Mouse (Mus musculus) hindbrain, embryonic 15.5 days (tissue): ENCODE data around the gene Zfhx3. TPM values are rescaled to one million over a fixed set of nuclear protein-coding genes. Genes with fewer than 3 reads are reported as not detected.

Experiments used
- ATAC-seq: fragments of 200-750 bp; cut with Nextera tagmentation; 2 replicates; pipeline ENCODE4 v1.8.0; 2017; ENCODE audit warnings: low read depth, moderate number of reproducible peaks, moderate TSS enrichment; ENCODE audit not compliant: low FRiP score
- H3K27ac ChIP-seq: fragments of 300-500 bp; sonication (generic); replicated peaks from 2 replicates; pipeline ENCODE4 v1.5.1; 2015; ENCODE audit warnings: mild to moderate bottlenecking, inconsistent platforms
- H3K27me3 ChIP-seq: fragments of 300-500 bp; sonication (generic); 2 replicates; pipeline ENCODE4 v1.6.1; 2015; ENCODE audit warnings: control low read depth, inconsistent platforms
- H3K36me3 ChIP-seq: fragments of 300-500 bp; sonication (generic); 2 replicates; pipeline ENCODE4 v1.6.1; 2015; ENCODE audit warnings: control low read depth, inconsistent platforms
- H3K4me1 ChIP-seq: fragments of 300-500 bp; sonication (generic); replicated peaks from 2 replicates; pipeline ENCODE4 v1.6.1; 2015; ENCODE audit warnings: control low read depth, inconsistent platforms
- H3K4me2 ChIP-seq: fragments of 300-500 bp; sonication (generic); 2 replicates; pipeline ENCODE4 v1.6.1; 2015; ENCODE audit warnings: moderate library complexity, mild to moderate bottlenecking, inconsistent platforms
- H3K4me3 ChIP-seq: fragments of 300-500 bp; sonication (generic); 2 replicates; pipeline ENCODE4 v1.5.1; 2015; ENCODE audit warnings: mild to moderate bottlenecking, inconsistent platforms
- H3K9ac ChIP-seq: fragments of 300-500 bp; sonication (generic); 2 replicates; pipeline ENCODE4 v1.6.1; 2015; ENCODE audit warnings: inconsistent platforms
- H3K9me3 ChIP-seq: fragments of 300-500 bp; sonication (generic); 2 replicates; pipeline ENCODE4 v1.6.1; 2016; ENCODE audit warnings: control low read depth, inconsistent platforms
- WGBS: fragments of 180-500 bp; shearing (Covaris S2); methylation state at CpG from one replicate; pipeline ENCODE4 v1.1.7; 2015; 5-methylcytosine and 5-hydroxymethylcytosine counted together
- polyA plus RNA-seq: library from polyadenylated mRNA; unstranded; fragments of >200 nt; fragmentation: Nextera tagmentation; extraction: Ambion mirVana; gene quantifications from 2 replicates; pipeline ENCODE4 v1.2.1, GENCODE M21; 2015

Zfhx3 gene
- polyA plus RNA-seq, 1 experiment from 2014 or later, result 23.5 TPM

DNA sequence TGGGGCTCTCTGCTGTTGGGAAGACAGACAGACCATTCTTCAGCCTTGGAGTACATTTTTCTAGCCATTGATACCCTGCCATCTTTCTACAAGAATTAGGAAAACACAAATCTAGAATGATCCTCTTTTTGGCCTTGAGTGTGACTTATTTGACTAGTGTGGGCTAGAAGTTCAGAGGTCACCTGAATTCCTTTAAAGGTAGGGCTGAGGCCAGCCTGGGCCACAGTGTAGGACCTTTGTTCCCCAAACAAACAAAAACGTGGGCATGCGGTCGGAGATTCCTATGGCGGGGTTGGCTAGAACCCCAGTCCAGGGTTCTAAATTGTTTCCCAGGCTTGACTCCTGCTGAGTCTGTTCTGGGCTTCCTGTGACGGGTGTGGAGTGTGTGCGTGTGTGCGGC lies 970.6 kb downstream of the Zfhx3 start:
- WGBS, result 77% methylated on average over 7 of the region's 7 CpGs
- Histone ChIP-seq H3K36me3 (0 out of 2 replicates have a peak, but pooled peaks cover 2% of the 10 kb centered on the region), H3K27me3 (no peaks in the 10 kb centered on the region), H3K27ac (no peak overlapping the region), H3K4me3 (no peak overlapping the region), H3K4me1 (peaks cover 30% of the 10 kb centered on the region), H3K9ac (no peak overlapping the region), H3K9me3 (no peaks in the 10 kb centered on the region), H3K4me2 (no peak overlapping the region)
- ATAC-seq, result no peak

DNA sequence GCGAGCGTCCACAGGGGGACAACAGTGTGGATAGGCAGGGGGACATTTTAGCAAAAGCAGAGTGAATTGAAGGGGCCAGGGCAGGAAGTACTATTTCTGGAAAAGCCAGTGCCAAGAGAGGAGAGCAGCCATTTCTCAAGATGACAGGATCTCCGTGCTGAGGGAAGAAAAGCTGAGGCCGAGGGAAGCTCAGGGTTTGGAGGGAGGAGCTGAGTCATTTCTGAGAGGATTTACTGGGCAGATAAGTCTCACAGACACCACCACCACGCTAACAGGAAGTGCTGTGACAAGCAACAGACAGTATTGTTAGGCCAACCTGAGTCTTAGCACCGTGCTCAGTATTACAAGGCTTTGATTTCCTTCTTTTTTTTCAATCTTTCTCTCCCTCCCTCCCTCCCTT lies 973.0 kb downstream of the Zfhx3 start:
- 37% methylated on average over 6 of the region's 6 CpGs for WGBS
- no peak overlapping the region for H3K4me3 ChIP-seq
- peaks cover 15% of the 10 kb centered on the region; the same call in 1 of the 2 replicates for H3K4me1 ChIP-seq
- ATAC-seq, result no peak
- no peak overlapping the region for H3K27ac ChIP-seq
- 0 out of 2 replicates have a peak, but pooled peaks cover 2% of the 10 kb centered on the region for H3K36me3 ChIP-seq
- no peak overlapping the region for H3K9ac ChIP-seq
- H3K27me3 ChIP-seq, result no peaks in the 10 kb centered on the region
- no peaks in the 10 kb centered on the region for H3K9me3 ChIP-seq
- no peak overlapping the region for H3K4me2 ChIP-seq

DNA sequence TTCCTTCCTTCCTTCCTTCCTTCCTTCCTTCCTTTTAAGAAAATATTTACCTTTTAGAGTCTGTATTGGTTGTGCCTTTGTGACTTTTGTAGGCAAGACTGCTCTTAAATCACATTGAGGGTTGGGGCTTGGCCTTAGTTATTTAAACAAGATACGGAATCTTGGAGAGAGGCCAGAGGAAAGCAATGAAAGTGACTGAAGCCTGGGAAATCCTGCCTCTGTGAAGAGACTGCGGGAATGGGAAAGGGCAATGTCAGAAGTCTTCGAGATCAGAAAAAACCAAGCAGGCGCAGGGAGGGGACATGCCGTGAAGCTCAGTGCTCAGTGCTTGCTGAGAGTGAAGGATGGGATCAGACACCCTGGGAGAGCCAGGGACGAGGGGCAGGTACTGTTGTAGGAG lies 973.4 kb downstream of the Zfhx3 start:
- peaks cover 15% of the 10 kb centered on the region; the same call in 1 of the 2 replicates for H3K4me1 ChIP-seq
- H3K27me3 ChIP-seq, result no peaks in the 10 kb centered on the region
- H3K4me3 ChIP-seq, result no peak overlapping the region
- ATAC-seq, result no peak
- no peaks in the 10 kb centered on the region for H3K9me3 ChIP-seq
- H3K36me3 ChIP-seq, result 0 out of 2 replicates have a peak, but pooled peaks cover 2% of the 10 kb centered on the region
- 56% methylated on average over 6 of the region's 6 CpGs for WGBS
- H3K27ac ChIP-seq, result no peak overlapping the region
- H3K4me2 ChIP-seq, result no peak overlapping the region
- H3K9ac ChIP-seq, result no peak overlapping the region

DNA sequence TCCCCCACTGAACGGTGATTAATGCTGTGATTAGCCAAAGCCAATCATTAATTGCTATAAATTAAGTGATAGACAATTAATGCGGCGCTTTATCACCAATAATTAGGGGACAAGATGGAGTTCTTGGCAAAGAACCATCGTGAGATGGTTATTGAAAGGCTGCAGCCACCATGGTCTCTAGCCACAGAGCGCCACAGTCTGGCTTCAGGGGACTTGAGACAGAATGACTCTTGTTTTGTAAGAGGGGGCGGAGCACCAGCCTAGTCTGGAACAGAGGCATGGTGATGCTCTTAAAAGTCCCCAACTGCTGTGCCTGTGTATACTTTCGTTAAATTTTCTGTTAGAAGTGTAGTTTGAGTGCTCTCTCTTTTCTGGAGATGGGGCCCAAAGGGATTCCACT lies 977.7 kb downstream of the Zfhx3 start:
- Histone ChIP-seq H3K4me3 (no peak overlapping the region), H3K4me2 (no peak overlapping the region), H3K27ac (no peak overlapping the region), H3K36me3 (0 out of 2 replicates have a peak, but pooled peaks cover 2% of the 10 kb centered on the region), H3K9me3 (no peaks in the 10 kb centered on the region), H3K9ac (no peak overlapping the region), H3K4me1 (peaks cover 8% of the 10 kb centered on the region; the same call in 1 of the 2 replicates), H3K27me3 (no peaks in the 10 kb centered on the region)
- no peak for ATAC-seq
- 74% methylated on average over 7 of the region's 7 CpGs for WGBS

DNA sequence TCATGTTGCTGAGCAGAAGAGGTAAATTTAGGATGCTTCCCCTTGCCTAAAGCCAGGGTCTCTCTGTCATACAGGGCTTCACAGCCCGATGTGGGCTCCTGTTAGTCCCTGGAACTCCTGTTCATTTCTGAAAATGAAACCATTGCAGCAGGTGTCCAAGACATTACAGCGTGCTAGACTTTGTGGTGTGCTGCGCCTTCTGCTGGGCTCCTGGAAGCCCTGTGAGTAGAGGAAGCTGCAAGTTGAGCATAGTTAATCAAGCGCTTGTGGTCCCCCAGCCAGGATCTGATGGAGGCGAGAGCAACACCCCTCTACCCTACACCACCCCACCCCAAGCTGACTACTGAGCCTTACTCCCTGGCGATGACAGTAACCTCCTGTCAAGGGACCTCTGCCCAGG lies 980.7 kb downstream of the Zfhx3 start:
- 90% methylated on average over 6 of the region's 6 CpGs for WGBS
- no peaks in the 10 kb centered on the region for H3K36me3 ChIP-seq
- no peak for ATAC-seq
- H3K4me1 ChIP-seq, result 0 out of 2 replicates have a peak, but pooled peaks cover 4% of the 10 kb centered on the region
- no peaks in the 10 kb centered on the region for H3K27me3 ChIP-seq
- H3K4me3 ChIP-seq, result no peak overlapping the region
- no peak overlapping the region for H3K27ac ChIP-seq
- H3K9me3 ChIP-seq, result no peaks in the 10 kb centered on the region
- no peak overlapping the region for H3K9ac ChIP-seq
- H3K4me2 ChIP-seq, result no peak overlapping the region

DNA sequence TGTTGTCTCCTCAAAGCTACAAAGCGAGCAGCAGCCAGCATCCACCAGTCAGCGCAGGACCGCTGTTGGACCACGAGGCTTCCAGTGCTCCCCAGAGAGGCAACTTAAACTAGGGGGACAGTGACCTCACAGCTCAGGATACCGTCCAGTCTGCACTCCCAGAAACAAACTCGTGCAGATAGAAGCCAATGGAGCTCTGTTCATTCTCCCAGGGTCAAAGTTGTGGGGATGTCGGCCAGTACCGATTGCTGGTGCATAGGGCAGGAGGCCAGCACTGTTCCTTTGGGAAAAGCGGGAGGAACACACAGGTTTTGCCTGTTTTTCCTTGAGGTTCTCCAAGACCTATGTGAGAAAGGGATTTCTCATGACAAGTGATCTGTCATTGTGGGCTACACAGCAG lies 982.1 kb downstream of the Zfhx3 start:
- Histone ChIP-seq H3K36me3 (no peaks in the 10 kb centered on the region), H3K4me2 (no peak overlapping the region), H3K9ac (no peak overlapping the region), H3K4me3 (no peak overlapping the region), H3K9me3 (no peaks in the 10 kb centered on the region), H3K27ac (no peak overlapping the region), H3K4me1 (0 out of 2 replicates have a peak, but pooled peaks cover 4% of the 10 kb centered on the region), H3K27me3 (no peaks in the 10 kb centered on the region)
- ATAC-seq, result no peak
- WGBS, result 84% methylated on average over 9 of the region's 9 CpGs

DNA sequence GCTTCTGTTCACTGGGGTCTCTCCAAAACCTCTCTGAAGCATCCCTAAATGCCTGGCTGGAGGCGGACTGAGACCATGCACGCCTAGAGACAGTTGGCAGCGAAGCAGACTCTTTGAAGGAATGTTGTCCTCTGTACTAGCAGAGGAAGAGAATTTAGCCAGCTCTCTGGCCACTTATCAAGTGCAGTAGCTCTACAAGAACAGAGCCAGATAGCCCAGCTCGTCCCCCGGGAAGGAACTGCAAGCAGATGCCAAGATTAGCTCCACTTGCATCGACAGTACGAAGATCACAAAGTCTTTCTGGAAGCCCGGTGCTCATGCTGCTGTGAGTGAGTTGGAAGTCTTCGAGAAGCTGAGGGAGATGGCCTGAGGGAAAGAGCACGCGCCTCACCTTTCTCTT lies 983.7 kb downstream of the Zfhx3 start:
- H3K4me1 ChIP-seq, result 0 out of 2 replicates have a peak, but pooled peaks cover 4% of the 10 kb centered on the region
- H3K4me3 ChIP-seq, result no peak overlapping the region
- no peak for ATAC-seq
- H3K9ac ChIP-seq, result no peak overlapping the region
- no peaks in the 10 kb centered on the region for H3K9me3 ChIP-seq
- H3K27ac ChIP-seq, result 0 out of 2 replicates have a peak overlapping the region, but pooled peaks have one; percentile 22
- H3K27me3 ChIP-seq, result no peaks in the 10 kb centered on the region
- 79% methylated on average over 11 of the region's 11 CpGs for WGBS
- no peak overlapping the region for H3K4me2 ChIP-seq
- no peaks in the 10 kb centered on the region for H3K36me3 ChIP-seq

DNA sequence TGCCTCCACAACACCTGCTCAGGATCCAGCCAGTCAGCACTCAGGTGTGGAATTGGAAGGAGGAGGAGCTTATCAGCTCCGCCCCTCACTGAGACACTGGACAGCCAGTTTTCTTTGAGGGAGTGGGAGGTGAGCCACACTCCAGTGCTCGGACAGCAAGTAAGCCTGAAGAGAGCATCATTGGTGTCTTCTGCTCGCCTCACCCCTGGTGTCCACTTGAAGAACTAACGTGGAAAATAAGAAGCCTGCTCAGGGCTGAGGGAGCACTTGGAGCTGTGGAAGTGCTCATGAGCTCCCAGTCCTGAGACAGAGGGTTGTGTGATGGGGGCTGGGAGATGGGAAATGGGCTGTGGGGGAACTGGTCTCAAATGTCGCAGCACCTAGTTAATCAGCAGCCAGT lies 988.2 kb downstream of the Zfhx3 start:
- Histone ChIP-seq H3K36me3 (0 out of 2 replicates have a peak, but pooled peaks cover 2% of the 10 kb centered on the region), H3K27ac (no peak overlapping the region), H3K27me3 (no peaks in the 10 kb centered on the region), H3K4me3 (no peak overlapping the region), H3K4me1 (peaks cover 10% of the 10 kb centered on the region), H3K4me2 (no peak overlapping the region), H3K9ac (no peak overlapping the region), H3K9me3 (no peaks in the 10 kb centered on the region)
- 70% methylated on average over 5 of the region's 5 CpGs for WGBS
- ATAC-seq, result no peak

DNA sequence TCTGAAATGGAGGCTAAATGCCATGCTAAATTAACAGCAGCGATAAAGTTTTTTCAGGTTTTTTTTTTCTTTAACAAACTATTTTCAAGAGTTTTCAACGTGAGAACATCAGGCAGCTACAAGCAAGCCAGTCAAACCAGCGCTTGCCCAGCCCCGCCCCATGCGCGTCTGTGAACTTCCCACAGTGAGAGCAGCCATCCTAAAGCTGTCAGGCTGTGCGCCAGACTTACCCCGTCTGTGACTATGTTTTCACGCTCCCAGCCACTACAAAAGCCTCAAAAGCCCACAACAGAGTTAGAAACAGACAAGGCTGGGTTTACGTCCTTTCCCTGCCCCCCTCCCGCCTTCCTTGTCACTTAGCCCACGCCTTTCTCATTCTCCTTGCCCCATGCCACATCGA lies 989.4 kb downstream of the Zfhx3 start:
- H3K9ac ChIP-seq, result no peak overlapping the region
- no peaks in the 10 kb centered on the region for H3K9me3 ChIP-seq
- H3K27me3 ChIP-seq, result no peaks in the 10 kb centered on the region
- H3K4me1 ChIP-seq, result peaks cover 16% of the 10 kb centered on the region
- no peak overlapping the region for H3K27ac ChIP-seq
- WGBS, result 37% methylated on average over 13 of the region's 13 CpGs
- H3K4me2 ChIP-seq, result peak overlapping the region; percentile 21; the same call in 1 of the 2 replicates
- no peak overlapping the region for H3K4me3 ChIP-seq
- ATAC-seq, result no peak; the same call in 1 of the 2 replicates
- H3K36me3 ChIP-seq, result 0 out of 2 replicates have a peak, but pooled peaks cover 2% of the 10 kb centered on the region

DNA sequence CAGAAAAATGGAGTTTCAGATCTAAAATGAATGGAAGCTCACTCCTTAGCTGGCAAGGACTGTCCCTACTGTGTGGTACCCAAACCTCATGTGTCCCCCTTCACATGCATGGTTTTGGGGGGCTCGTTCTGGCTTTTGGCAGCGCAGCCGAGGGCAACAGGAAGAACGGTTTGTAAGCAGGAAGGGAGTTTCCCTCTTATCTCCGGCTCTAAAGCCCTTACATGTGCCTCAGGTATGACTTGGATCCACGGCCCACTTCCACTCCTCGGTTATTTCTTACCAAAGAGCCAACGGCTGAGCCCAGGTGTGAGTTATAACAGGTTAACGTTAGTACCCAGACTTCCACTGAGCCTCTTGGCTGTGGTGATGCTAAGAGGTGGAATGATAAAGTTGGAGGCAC lies 990.3 kb downstream of the Zfhx3 start:
- no peaks in the 10 kb centered on the region for H3K27me3 ChIP-seq
- H3K4me1 ChIP-seq, result peaks cover 24% of the 10 kb centered on the region
- H3K36me3 ChIP-seq, result 0 out of 2 replicates have a peak, but pooled peaks cover 2% of the 10 kb centered on the region
- 88% methylated on average over 9 of the region's 9 CpGs for WGBS
- no peak overlapping the region for H3K9ac ChIP-seq
- no peaks in the 10 kb centered on the region for H3K9me3 ChIP-seq
- H3K4me2 ChIP-seq, result no peak overlapping the region
- H3K27ac ChIP-seq, result no peak overlapping the region
- ATAC-seq, result no peak
- no peak overlapping the region for H3K4me3 ChIP-seq

DNA sequence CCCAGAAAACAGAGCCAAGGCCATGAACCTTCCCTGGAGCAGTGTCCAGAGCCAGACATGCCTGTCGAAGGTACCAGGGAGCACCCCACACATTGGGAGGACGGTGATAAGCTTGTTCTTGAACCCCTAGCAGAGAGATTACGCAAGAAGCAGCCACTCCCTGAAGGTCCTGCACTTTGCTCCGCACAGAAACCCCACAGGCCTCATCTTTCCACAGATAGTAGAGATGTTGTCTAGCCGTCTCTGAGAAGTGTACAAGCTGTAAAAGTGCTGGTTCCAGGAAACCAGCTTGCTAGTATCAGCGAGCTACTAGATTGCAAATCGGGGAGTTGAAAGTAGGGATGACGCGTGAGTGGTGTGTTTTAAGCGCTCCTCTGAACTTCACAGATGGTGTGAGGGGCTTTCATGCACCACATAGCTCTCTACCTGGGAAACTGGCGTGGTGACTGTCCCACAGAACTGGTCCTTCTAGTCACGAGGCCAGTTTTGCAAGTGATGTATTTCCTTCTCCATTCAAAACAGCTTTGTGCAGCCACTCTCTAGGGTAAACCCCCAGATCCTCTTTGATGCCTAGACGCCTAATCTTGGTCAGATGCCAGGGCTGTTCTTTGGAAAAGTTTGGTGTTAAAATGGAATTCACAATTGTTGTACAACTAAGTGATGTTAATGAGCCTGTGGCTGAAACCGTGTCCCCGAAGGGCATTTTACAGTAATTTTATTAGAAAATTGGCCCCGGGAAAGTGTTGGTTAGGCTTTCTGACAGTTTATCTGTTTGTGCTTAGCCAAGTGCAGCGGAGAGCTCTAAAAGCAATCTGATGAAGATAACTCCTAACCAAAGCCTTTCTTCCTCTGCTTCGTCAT lies 993.6 kb downstream of the Zfhx3 start:
- no peak overlapping the region for H3K9ac ChIP-seq
- H3K9me3 ChIP-seq, result no peaks in the 10 kb centered on the region
- H3K4me3 ChIP-seq, result no peak overlapping the region
- no peak overlapping the region for H3K4me2 ChIP-seq
- no peak for ATAC-seq
- H3K27me3 ChIP-seq, result no peaks in the 10 kb centered on the region
- 0 out of 2 replicates have a peak, but pooled peaks cover 2% of the 10 kb centered on the region for H3K36me3 ChIP-seq
- peak overlapping the region; percentile 28 for H3K27ac ChIP-seq
- WGBS, result 75% methylated on average over 18 of the region's 18 CpGs
- peaks cover 28% of the 10 kb centered on the region for H3K4me1 ChIP-seq

DNA sequence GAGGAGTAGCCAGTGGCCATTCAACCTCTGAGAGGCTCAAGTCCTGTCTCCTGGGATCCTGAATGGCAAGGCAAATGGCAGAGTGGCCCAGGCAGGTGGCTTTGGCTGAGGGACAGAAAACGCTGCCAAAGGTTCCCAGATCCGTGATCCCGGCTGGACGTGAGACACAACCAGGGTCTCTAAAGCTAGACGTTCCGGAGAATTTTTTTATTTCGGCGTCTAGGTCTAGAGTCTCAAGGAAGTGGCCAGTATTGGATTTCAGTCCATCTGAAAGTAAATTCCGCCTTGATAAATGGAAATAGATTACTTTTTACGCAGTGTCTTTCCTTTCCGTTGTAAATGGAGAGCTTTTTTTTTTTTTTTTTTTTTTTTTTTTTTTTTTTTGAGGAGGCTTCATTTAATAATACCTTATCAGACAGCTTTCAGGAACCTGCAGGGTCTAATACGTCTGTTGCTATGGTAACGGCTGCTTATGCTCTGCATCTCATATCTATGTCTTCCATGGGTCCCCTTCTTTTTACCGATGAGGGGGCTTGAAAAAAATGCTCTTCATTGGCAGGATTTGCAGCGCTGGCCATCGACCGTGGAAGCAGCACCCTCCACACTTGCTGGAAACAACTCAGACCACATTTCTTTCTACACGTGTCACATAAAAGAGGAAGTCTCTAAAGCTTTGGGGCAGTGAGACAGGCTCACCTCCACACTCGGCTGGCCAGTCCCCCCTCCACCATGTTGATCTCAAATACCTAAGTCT lies 994.4 kb downstream of the Zfhx3 start:
- Histone ChIP-seq H3K4me2 (no peak overlapping the region), H3K4me1 (peaks cover 24% of the 10 kb centered on the region), H3K9ac (no peak overlapping the region), H3K27ac (peak overlapping the region; percentile 63), H3K36me3 (0 out of 2 replicates have a peak, but pooled peaks cover 2% of the 10 kb centered on the region), H3K27me3 (no peaks in the 10 kb centered on the region), H3K4me3 (no peak overlapping the region), H3K9me3 (no peaks in the 10 kb centered on the region)
- no peak for ATAC-seq
- WGBS, result 59% methylated on average over 19 of the region's 19 CpGs
